Mouse (Mus musculus) thymus, postnatal 10 days (tissue): Measurements from ENCODE around the gene Syn2.

Experiments used
- DNase-seq, 2 experiments: peaks; one replicate each; pipeline ENCODE4 v3.0.0; 2021; ENCODE audit warnings: low spot score in 2 of 2

Syn2 gene

GRCm38 (mm10) chr6:115245500-115246058, 110.9 kb downstream of the Syn2 start:
- no peak for DNase-seq

DNA sequence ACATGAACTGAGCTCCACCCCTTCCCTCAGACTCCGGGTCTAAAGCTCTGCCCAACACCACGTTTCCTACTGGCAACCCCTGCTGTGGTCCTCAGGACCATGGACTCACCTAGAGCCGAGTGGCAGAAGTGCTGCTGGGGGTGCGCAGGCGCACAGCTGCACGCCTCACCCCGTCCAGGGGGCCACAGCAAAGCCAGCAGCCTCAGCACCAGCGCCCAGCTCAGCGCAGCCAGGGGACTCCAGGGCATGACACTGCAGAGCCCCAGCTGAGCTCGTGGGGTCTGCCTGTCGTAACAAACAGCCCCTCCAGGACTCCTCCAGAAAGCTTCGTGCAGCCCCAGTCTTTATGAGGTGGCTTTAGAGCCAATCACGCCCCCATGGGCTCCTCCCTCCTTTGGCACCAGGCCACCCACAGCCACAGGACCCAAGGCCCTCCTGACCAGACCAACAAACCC, 116.9 kb downstream of the Syn2 start:
- no peak for DNase-seq

GRCm38 (mm10) chr6:115252099-115252873, 117.6 kb downstream of the Syn2 start, which contains the start of gene Timp4:
Gene Timp4, minus strand, starts transcription at chr6:115252205.
- no peak for DNase-seq

GRCm38 (mm10) chr6:115255171-115255570, 120.5 kb downstream of the Syn2 start:
- DNase-seq: no peak

- DNase-seq: no peak
These were observed 125.8 kb downstream of the Syn2 start for GRCm38 (mm10) chr6:115260507-115260906.

GRCm38 (mm10) chr6:115266791-115267190, 132.1 kb downstream of the Syn2 start:
- no peak for DNase-seq

- peak in 1 of 2 experiments; percentile 17 for DNase-seq
These were observed 133.2 kb downstream of the Syn2 start for GRCm38 (mm10) chr6:115267916-115268315.

- no peak for DNase-seq
These were observed 134.1 kb downstream of the Syn2 start for GRCm38 (mm10) chr6:115268551-115269385.

DNA sequence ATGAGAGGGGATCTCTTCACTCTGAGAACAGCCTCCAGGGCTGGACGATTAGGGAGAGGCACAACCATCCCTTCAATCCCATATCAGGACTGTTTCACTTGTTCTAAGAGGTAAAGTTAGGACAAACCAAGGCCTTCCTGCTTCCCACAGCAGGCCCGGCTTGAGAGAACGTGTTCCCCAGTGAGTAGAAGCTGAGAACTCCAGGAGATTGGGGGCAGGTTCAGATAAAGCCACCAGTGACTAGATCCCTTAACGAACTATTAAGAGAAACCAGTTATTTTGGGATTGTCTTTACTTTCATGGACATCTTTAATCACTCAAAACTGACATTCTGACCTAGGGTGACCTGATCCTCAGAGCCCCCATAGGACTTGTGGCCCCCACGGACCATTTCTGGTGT, 134.9 kb downstream of the Syn2 start:
- no peak for DNase-seq

GRCm38 (mm10) chr6:115270085-115270484, 135.4 kb downstream of the Syn2 start:
- no peak for DNase-seq

- DNase-seq: no peak
These were observed 136.6 kb downstream of the Syn2 start for GRCm38 (mm10) chr6:115271326-115271725.

DNA sequence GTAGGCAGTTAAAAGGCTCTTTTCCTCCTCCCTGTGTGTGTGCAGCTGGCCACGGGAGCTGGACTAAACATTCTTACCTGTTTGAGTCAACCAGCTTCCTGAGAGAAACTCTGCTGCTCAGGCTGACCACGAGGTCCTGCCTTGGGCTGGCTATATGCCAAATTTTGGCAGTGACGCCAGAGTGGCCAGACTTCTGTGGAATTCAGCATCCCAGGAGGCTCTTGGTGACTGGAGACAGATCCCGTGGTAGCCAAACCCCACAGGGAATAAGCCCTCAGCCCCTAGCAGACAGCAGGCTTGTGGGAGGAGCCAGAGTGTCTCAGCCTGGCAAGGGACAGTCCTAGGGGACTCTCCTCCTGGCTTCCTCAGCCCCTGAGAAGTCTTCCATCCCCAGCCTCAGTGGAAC, 137.2 kb downstream of the Syn2 start:
- DNase-seq: no peak

DNA sequence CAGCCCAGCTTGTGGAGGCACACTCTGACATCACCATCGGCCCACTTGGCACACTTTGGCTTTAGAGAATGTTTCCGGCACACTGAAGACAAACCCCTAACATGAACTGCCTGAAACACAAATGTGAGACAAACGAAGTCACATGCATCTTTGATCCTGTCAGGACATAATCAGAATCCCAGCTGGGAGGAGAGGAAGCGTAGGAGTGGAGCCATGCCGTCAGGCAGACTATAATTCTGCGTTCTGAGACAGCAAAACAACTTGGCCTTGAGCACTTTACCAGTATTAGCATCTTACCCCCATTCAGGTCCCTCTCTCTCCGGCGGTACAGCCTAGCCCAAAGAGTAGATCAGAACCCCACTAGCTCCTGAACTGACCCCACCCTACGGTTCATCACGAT, 138.6 kb downstream of the Syn2 start:
- no peak for DNase-seq

GRCm38 (mm10) chr6:115274705-115275104, 140.0 kb downstream of the Syn2 start:
- no peak for DNase-seq

- DNase-seq: no peak
These were observed 140.6 kb downstream of the Syn2 start for GRCm38 (mm10) chr6:115275116-115275815.

DNA sequence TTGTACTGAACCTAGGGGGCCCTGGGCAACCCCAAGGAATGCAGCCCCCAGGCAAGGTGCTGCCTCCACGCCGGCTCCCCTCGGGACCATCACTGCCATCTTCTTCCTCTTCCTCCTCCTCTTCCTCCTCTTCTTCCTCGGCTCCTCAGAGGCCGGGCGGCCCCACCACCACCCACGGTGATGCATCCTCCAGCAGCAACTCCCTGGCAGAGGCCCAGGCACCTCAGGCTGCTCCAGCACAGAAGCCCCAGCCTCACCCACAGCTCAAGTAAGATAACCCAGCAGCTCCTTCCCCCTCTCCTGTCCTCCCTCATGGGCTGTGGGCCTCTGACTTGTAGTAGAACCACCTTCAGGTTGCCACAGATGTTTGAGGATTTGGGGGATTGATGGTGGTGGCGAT, 143.4 kb downstream of the Syn2 start:
- no peak for DNase-seq

- DNase-seq: no peak
These were observed 144.9 kb downstream of the Syn2 start for GRCm38 (mm10) chr6:115279639-115280038.

GRCm38 (mm10) chr6:115284153-115284552, 149.5 kb downstream of the Syn2 start:
- no peak for DNase-seq

DNA sequence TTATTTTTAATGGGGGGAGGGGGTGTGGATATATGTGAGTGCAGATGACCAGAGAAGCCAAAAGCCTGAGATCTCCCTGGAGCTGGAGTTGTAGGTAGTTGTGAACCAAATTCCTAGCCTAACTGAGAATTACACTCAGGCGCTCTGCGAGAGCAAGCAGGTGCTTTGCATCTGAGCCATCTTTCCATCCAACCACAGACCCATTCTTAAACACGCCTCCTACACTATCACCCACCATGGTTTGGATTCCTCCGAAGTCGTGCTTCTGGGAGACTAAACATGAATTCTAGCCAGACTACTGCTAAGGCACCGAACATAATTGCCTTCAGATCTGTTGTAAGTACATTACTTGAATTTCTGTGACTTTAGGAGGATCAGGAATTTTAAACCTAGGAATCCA, 151.7 kb downstream of the Syn2 start:
- no peak for DNase-seq

- no peak for DNase-seq
These were observed 153.5 kb downstream of the Syn2 start for GRCm38 (mm10) chr6:115288223-115288622.

GRCm38 (mm10) chr6:115290561-115290960, 155.9 kb downstream of the Syn2 start:
- no peak for DNase-seq

DNA sequence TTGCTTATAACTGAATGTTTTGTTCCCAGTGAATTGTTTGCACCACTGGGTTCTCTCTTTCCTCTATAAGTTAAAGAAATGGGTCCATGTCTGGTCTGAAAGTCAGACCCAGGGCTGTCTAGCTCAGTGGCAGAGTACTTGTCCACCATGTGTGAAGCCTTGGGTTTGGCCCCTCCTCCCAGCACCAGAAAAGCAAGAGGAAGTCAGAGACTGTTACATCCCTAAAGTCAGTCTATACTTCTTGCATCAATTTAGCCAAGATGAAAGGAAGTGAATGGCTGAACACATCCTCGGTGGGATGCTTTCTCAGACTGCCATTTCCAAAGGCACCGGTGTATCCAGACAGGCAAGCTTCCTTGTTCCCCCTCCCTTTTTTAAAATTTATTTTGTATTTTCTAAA, 156.4 kb downstream of the Syn2 start:
- no peak for DNase-seq
